ENCODE assay signal across 9 mouse cellular contexts in the genomic region with DNA sequence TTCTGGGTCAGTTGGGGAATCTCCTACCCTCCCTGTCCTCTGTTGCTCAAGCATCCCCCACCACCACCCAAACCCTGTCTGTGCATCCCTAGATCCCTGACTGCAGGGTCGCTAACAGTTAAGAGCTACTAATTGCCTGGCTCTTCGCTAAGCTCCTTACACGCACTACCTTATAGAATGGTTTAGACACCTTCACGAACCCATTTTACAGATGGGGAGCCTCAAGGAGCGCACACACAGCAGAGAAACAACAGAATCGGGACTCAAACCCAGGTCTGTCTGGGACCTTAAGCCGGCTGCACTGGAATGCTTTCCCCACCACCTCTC. TPM values are rescaled to one million over a fixed set of nuclear protein-coding genes. Genes with fewer than 3 reads are reported as not detected.
DNase-seq lines count a peak whose midpoint lies in the region; ATAC-seq and TF ChIP-seq lines count a peak whose summit lies in the region.
"Had no signal": no experiment of that assay in that cellular context is flagged by ENCODE, and none has a peak within 500 bp of the region (broad histone marks: within the 10 kb centered on the region; RNA-seq: fewer than 3 reads in every experiment).

No protein-coding gene starts in this region.

- no peak overlapping the region for H3ac ChIP-seq in myocyte (ENCODE audit: control insufficient read depth, insufficient read length)

- no peak overlapping the region for H3K27ac ChIP-seq in embryonic facial prominence, embryonic 13.5 days
- H3K27ac ChIP-seq in intestine, embryonic 14.5 days (ENCODE audit: low read depth): no peak overlapping the region

- H3K9me3 ChIP-seq in embryonic facial prominence, embryonic 13.5 days: no peaks in the 10 kb centered on the region
- peaks cover 2% of the 10 kb centered on the region; the same call in 1 of the 2 replicates for H3K9me3 ChIP-seq in intestine, embryonic 14.5 days (ENCODE audit: control insufficient read depth, low read length)

- no peak for TF ChIP-seq POLR2A in lung, adult 2 months (IDR thresholded peaks at IDR 0.05; ENCODE audit: borderline replicate concordance, extremely low read depth, low read depth, low read length)
- no peak for TF ChIP-seq POLR2A in myocyte (IDR thresholded peaks at IDR 0.05; ENCODE audit: insufficient read length, low read depth)

- no peak for ATAC-seq in embryonic facial prominence, embryonic 13.5 days (ENCODE audit: insufficient number of reproducible peaks, insufficient read depth, low FRiP score, low TSS enrichment, low read depth)
- peak; percentile 56; the same call in 1 of the 2 replicates for ATAC-seq in intestine, embryonic 14.5 days (replicated peaks; ENCODE audit: low FRiP score, low TSS enrichment, low read depth)

- H3K4me1 ChIP-seq in lung, adult 2 months (ENCODE audit: control insufficient read depth, insufficient read depth, low read length): peaks cover 4% of the 10 kb centered on the region
- H3K4me1 ChIP-seq in embryonic facial prominence, embryonic 13.5 days: peaks cover 22% of the 10 kb centered on the region
- H3K4me1 ChIP-seq in intestine, embryonic 14.5 days (replicated peaks; ENCODE audit: control insufficient read depth, insufficient read depth, low read length): peaks cover 9% of the 10 kb centered on the region

- H3K9ac ChIP-seq in embryonic facial prominence, embryonic 13.5 days: peak overlapping the region; percentile 76
- peak overlapping the region; percentile 56 for H3K9ac ChIP-seq in intestine, embryonic 14.5 days (ENCODE audit: low read length)

- 7% methylated on average over 7 of the region's 7 CpGs for WGBS in lung, adult 2 months
- 5% methylated on average over 7 of the region's 7 CpGs for WGBS in embryonic facial prominence, embryonic 13.5 days
- 5% methylated on average over 7 of the region's 7 CpGs for WGBS in intestine, embryonic 14.5 days

- TF ChIP-seq CTCF in lung, adult 2 months (IDR thresholded peaks at IDR 0.05; ENCODE audit: insufficient read depth, low read length): no peak

- H3K4me3 ChIP-seq in lung, adult 2 months (replicated peaks; ENCODE audit: extremely low read depth, low read depth, low read length): peak overlapping the region; percentile 70
- H3K4me3 ChIP-seq in embryonic facial prominence, embryonic 13.5 days: peak overlapping the region; percentile 71
- H3K4me3 ChIP-seq in intestine, embryonic 14.5 days (ENCODE audit: low read depth, low read length): peak overlapping the region; percentile 71
- H3K4me3 ChIP-seq in myocyte: peak overlapping the region; percentile 70

- H3K4me2 ChIP-seq in embryonic facial prominence, embryonic 13.5 days: peak overlapping the region; percentile 84
- peak overlapping the region; percentile 94 for H3K4me2 ChIP-seq in intestine, embryonic 14.5 days (ENCODE audit: low read length)
- peak overlapping the region; percentile 95 for H3K4me2 ChIP-seq in myocyte (ENCODE audit: low read depth)

- no peaks in the 10 kb centered on the region for H3K79me2 ChIP-seq in myocyte (ENCODE audit: control insufficient read depth, insufficient read depth)

- peaks cover 27% of the 10 kb centered on the region for H3K36me3 ChIP-seq in embryonic facial prominence, embryonic 13.5 days
- 0 out of 2 replicates have a peak, but pooled peaks cover 16% of the 10 kb centered on the region for H3K36me3 ChIP-seq in intestine, embryonic 14.5 days (ENCODE audit: control insufficient read depth, insufficient read depth, low read length)
- H3K36me3 ChIP-seq in myocyte (ENCODE audit: control insufficient read depth, insufficient read depth): no peaks in the 10 kb centered on the region

- DNase-seq in lung, adult 2 months: no peak
- no peak for DNase-seq in lung, postnatal 36 days
- no peak for DNase-seq in intestine, embryonic 14.5 days (ENCODE audit: low spot score)
- no peak for DNase-seq in cerebellum, postnatal 25 days
- no peak for DNase-seq in frontal cortex, postnatal 36 days (ENCODE audit: low spot score in 2 of 2)
- DNase-seq in adrenal gland, postnatal 10 days: no peak

- H3K27me3 ChIP-seq in embryonic facial prominence, embryonic 13.5 days: no peaks in the 10 kb centered on the region
- no peaks in the 10 kb centered on the region for H3K27me3 ChIP-seq in intestine, embryonic 14.5 days (replicated peaks; ENCODE audit: control insufficient read depth, insufficient read depth, low read length)
- peaks cover 4% of the 10 kb centered on the region for H3K27me3 ChIP-seq in myocyte (ENCODE audit: control insufficient read depth, insufficient read depth, insufficient read length)

TF ChIP-seq in myocyte, 11 proteins besides CTCF, POLR2A, EP300 and RAD21:
- no peak for TF ChIP-seq USF1 (IDR thresholded peaks at IDR 0.05; ENCODE audit: low read depth)
- TF ChIP-seq MAX (IDR thresholded peaks at IDR 0.05; ENCODE audit: low read depth): no peak
- no peak for TF ChIP-seq TCF3 (IDR thresholded peaks at IDR 0.05; ENCODE audit: insufficient read length, low read depth)
- TF ChIP-seq CEBPB (IDR thresholded peaks at IDR 0.05; ENCODE audit: insufficient read depth, poor library complexity, severe bottlenecking): no peak
- no peak for TF ChIP-seq SRF (IDR thresholded peaks at IDR 0.05; ENCODE audit: control insufficient read depth, insufficient read length, low read depth)
- TF ChIP-seq MYOD1 (IDR thresholded peaks at IDR 0.05; ENCODE audit: control insufficient read depth in 1 of 3, insufficient read length in 2 of 3, low read depth in 2 of 3): no peak
- no peak for TF ChIP-seq TCF12 (IDR thresholded peaks at IDR 0.05; ENCODE audit: insufficient read depth, poor library complexity, severe bottlenecking)
- no peak for TF ChIP-seq E2F4 (IDR thresholded peaks at IDR 0.05; ENCODE audit: insufficient read depth)
- no peak for TF ChIP-seq POLR2AphosphoS2 (IDR thresholded peaks at IDR 0.05; ENCODE audit: insufficient read length, low read depth)
- TF ChIP-seq REST (IDR thresholded peaks at IDR 0.05; ENCODE audit: insufficient read depth, insufficient read length): no peak
- no peak for TF ChIP-seq MYOG (IDR thresholded peaks at IDR 0.05; ENCODE audit: control insufficient read depth in 1 of 3, insufficient read depth in 1 of 3, insufficient read length in 2 of 3, low read depth in 2 of 3)

RNA-seq across cellular contexts. Expression of a gene that starts 0.3 kb away (rescaled TPM):
- 32.2 and 48.6 TPM in 2 replicates for polyA plus RNA-seq in lung, adult 2 months (2012; rRNA removed)
- 50.5 and 53.4 TPM in 2 replicates for polyA plus RNA-seq in embryonic facial prominence, embryonic 13.5 days (2015; fragmentation: Nextera tagmentation; extraction: Ambion mirVana)
- 54.3 and 60.2 TPM in 2 replicates for polyA plus RNA-seq in intestine, embryonic 14.5 days (2014; fragmentation: Nextera tagmentation; extraction: Ambion mirVana)
- 37.3 TPM for polyA plus RNA-seq in myocyte (2012; fragmentation: generic; extraction: Trizol)
- 10 to 100 TPM; 49.3 to 52.6 TPM for total RNA-seq in adrenal gland, postnatal 10 days (2021)

RNA-seq across cellular contexts. Expression of a gene that starts 7.5 kb away (rescaled TPM):
- polyA plus RNA-seq in lung, adult 2 months (2012; rRNA removed): 0.40 and 0.75 TPM in 2 replicates
- polyA plus RNA-seq in embryonic facial prominence, embryonic 13.5 days (2015; fragmentation: Nextera tagmentation; extraction: Ambion mirVana): 0.21 TPM in 1 of 2 replicates, not detected in the other
- 0.14 and 0.20 TPM in 2 replicates for polyA plus RNA-seq in intestine, embryonic 14.5 days (2014; fragmentation: Nextera tagmentation; extraction: Ambion mirVana)
- polyA plus RNA-seq in myocyte (2012; fragmentation: generic; extraction: Trizol): not detected
- 10 to 100 TPM in 1 of 2 experiments, 1 to 10 TPM in 1; 9.1 to 12.2 TPM for total RNA-seq in adrenal gland, postnatal 10 days (2021)
- total RNA-seq: layer of hippocampus, adult 8-10 months had no signal

RNA-seq across cellular contexts. Expression of a gene that starts 53.1 kb away (rescaled TPM):
- polyA plus RNA-seq in lung, adult 2 months (2012; rRNA removed): 7.8 and 9.9 TPM in 2 replicates
- 36.4 and 38.2 TPM in 2 replicates for polyA plus RNA-seq in embryonic facial prominence, embryonic 13.5 days (2015; fragmentation: Nextera tagmentation; extraction: Ambion mirVana)
- polyA plus RNA-seq in intestine, embryonic 14.5 days (2014; fragmentation: Nextera tagmentation; extraction: Ambion mirVana): 41.2 and 41.8 TPM in 2 replicates
- polyA plus RNA-seq in myocyte (2012; fragmentation: generic; extraction: Trizol): 10.9 TPM
- total RNA-seq in adrenal gland, postnatal 10 days (2021): 10 to 100 TPM; 15.2 to 16.9 TPM
